Mouse (Mus musculus): ENCODE data around the gene Lnx1. TPM values are rescaled to one million over a fixed set of nuclear protein-coding genes. Genes with fewer than 3 reads are reported as not detected.

The Lnx1 gene
- total RNA-seq, 2 experiments from 2014 or later = 13.6 to 15.3 TPM

DNA sequence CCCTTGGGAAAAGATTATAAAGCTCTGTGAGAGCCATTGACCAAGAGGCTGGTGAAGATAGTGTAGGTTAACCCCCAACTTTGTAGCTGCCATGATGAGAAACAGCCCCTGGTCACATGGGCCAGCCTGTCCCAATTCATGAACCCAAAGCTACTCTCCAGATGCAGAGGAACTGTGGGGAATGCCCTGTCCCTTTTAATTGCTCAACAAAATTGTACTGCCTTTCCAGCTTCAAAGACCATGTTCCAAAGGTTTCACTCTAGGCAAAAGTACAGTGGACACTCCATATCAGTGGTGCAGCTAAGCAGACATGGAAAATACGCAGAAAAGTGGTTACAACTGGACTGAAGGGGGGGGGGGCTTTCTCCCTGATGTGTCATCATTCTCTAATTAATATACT is 53.6 kb downstream of the Lnx1 start:
- no peak for DNase-seq

DNA sequence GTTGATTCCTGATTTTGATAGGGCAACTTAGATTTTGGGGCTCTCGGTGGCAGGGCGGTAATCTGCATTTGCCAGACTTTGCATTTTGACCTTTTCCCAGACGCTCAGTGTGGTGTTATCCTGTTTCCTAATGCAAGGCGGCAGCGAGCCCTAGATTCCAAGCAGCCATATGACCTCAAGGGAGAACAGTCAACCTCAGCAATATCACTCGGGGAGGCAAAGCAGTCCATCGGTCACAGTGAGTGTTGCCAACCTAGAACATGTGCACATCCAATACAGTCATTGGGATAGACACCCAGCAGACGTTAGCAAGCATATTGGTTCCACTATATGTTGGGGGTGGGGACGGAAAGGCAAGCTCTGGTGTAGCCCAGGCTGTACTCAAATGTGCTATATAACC is 54.5 kb downstream of the Lnx1 start:
- no peak for DNase-seq

- peak in 1 of 2 experiments; percentile 50 for DNase-seq
Observed at GRCm38 (mm10) chr5:74647584-74647984, 55.1 kb downstream of the Lnx1 start.

- DNase-seq = no peak
Observed at GRCm38 (mm10) chr5:74642291-74642690, 60.4 kb downstream of the Lnx1 start.

DNA sequence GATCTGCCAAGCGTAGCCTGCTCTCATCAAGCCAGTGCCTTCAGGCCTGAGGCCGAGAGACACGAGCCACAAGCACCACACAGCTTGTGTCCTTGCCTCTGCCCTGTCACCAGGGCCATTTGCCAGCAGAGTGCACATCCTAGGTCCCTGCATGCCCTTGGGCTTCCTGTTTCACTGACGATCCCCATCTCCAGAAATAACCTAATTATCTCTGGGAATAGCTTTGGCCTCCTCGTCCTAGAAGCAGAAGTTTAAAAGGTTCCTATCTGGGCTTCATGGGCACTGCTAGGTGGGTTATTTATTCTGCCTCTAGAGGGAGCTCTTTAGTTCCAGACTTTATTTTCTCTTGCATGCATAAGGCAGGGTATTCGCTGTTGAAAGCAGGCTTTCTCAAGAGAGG is 61.7 kb downstream of the Lnx1 start:
- DNase-seq = peak; percentile 80 to 84

GRCm38 (mm10) chr5:74640504-74640903 is 62.2 kb downstream of the Lnx1 start:
- no peak for DNase-seq

- DNase-seq = no peak
Observed at GRCm38 (mm10) chr5:74639516-74639915, 63.2 kb downstream of the Lnx1 start.

- DNase-seq = no peak
Observed at GRCm38 (mm10) chr5:74634391-74634790, 68.3 kb downstream of the Lnx1 start.

DNA sequence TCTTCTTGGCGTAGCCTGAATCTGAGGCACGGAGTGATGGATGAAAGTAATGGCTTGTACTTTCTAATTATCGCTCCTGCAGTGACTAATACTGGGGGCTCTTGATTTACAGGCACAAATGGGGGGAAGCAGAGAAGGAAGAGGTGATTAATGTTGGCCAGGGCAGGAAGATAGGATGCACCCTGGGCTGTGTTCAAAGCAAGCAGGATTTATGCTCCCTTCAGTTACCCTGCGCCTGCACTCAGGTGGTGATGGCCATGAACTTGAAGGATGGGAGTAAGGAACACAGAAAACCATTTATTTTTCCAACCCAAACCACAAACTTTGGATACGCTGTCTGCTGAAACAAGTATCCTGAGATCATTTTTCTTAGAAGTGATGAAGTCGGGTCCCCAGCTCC is 69.3 kb downstream of the Lnx1 start:
- DNase-seq = no peak

DNA sequence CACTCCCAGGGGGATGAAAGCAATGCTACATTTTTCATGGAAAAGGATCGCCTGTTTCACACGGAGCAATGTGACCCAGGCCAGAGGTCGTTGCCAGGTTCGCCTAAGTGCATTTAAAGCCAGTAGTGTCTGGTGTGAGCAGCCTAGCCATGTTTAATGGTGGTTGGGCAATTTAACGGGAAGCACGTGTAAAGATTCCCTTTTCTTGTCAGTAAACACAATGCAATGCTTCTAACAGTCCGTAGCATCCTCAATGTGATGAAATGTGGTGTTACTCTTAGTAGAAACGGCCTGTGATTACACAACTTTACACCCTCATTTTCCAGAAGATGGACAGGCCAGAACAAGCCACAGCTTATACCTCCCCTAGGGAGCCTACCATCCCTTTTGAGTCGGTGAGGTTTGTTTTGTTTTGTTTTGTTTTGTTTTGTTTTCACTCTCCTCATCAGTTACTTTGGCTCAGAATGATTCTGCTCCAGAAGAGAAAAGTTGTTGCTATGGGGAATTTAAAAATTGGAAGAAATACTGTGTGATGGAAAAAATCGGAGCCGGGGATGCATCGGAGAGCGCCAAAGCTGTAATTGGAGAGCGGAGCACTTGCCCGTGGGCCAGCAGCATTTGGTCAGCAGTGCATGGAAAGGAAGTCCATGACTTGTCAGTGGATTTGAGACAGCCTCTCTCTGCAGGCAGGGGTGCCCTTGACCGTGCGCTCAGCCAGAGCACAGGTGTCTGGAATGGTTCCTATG is 70.2 kb downstream of the Lnx1 start:
- DNase-seq = peak; percentile 52 to 60

- peak in 1 of 2 experiments; percentile 31 for DNase-seq
Observed at GRCm38 (mm10) chr5:74628001-74628400, 74.7 kb downstream of the Lnx1 start.

GRCm38 (mm10) chr5:74624385-74624784 is 78.3 kb downstream of the Lnx1 start:
- DNase-seq = no peak

- DNase-seq = no peak
Observed at GRCm38 (mm10) chr5:74623316-74624000, 79.3 kb downstream of the Lnx1 start.

GRCm38 (mm10) chr5:74621691-74622470 is 80.8 kb downstream of the Lnx1 start:
- DNase-seq = no peak

- peak; percentile 43 to 75 for DNase-seq
Observed at GRCm38 (mm10) chr5:74618573-74619059, 84.1 kb downstream of the Lnx1 start.

DNA sequence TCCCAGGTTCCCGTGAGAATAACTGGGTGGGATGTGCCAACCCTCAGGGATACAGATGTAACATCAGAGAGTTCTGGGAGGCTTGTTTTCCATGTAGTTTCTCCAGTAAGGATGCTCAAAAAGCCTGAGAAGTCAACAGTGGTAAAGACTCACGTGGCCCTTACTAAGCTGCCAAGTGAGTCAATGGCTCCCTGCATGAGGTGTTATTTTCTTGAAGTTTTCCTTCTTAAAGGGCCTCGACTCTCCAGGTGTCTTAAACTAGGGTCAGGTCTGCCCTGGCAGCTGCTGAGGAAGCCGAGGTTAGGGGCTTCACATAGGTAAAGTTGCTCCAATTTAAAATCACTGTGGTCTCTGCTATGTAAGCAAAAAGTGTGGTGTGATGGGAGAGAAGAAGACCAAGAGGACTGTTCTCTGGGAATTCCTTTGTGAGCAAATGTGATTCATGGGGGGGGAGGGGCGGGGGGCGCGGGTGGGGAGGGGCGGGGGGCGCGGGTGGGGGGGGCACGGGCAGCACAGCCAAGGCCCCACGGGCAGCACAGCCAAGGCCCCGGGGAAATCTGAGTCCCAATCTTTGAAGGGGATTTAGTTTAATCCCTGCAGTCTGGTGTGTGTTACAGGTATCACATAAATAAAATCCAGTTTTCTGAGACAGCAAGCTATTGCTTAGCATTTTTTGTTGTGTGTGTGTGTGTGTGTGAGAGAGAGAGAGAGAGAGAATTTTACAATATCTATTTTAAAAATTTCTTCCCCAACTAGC is 84.7 kb downstream of the Lnx1 start:
- no peak for DNase-seq

GRCm38 (mm10) chr5:74613491-74614151 is 89.1 kb downstream of the Lnx1 start:
- peak; percentile 70 to 75 for DNase-seq

- DNase-seq = no peak
Observed at GRCm38 (mm10) chr5:74612713-74613112, 90.0 kb downstream of the Lnx1 start.

GRCm38 (mm10) chr5:74610511-74610910 is 92.2 kb downstream of the Lnx1 start:
- no peak for DNase-seq

- DNase-seq = no peak
Observed at GRCm38 (mm10) chr5:74606213-74606612, 96.5 kb downstream of the Lnx1 start.

- no peak for DNase-seq
Observed at GRCm38 (mm10) chr5:74603306-74603705, 99.4 kb downstream of the Lnx1 start.

Data from heart, adult 18-20 months (tissue).